Mouse (Mus musculus): ENCODE measurements around the gene Jazf1. TPM values are rescaled to one million over a fixed set of nuclear protein-coding genes. Genes with fewer than 3 reads are reported as not detected.

The Jazf1 gene
- total RNA-seq, 4 experiments from 2014 or later = 4.3 to 6.5 (median 5.2) TPM

- no peak for DNase-seq
Observed at GRCm38 (mm10) chr6:52955304-52955703, 113.1 kb downstream of the Jazf1 start.

- no peak for DNase-seq
Observed at GRCm38 (mm10) chr6:52954861-52955260, 113.6 kb downstream of the Jazf1 start.

GRCm38 (mm10) chr6:52954441-52954840 is 114.0 kb downstream of the Jazf1 start:
- DNase-seq = peak; percentile 56

GRCm38 (mm10) chr6:52952526-52952900 is 115.9 kb downstream of the Jazf1 start:
- no peak for DNase-seq

GRCm38 (mm10) chr6:52951871-52952525 is 116.4 kb downstream of the Jazf1 start:
- DNase-seq = no peak

- DNase-seq = no peak
Observed at GRCm38 (mm10) chr6:52950371-52950770, 118.1 kb downstream of the Jazf1 start.

GRCm38 (mm10) chr6:52942534-52942933 is 125.9 kb downstream of the Jazf1 start:
- no peak for DNase-seq

GRCm38 (mm10) chr6:52942101-52942500 is 126.3 kb downstream of the Jazf1 start:
- DNase-seq = no peak

GRCm38 (mm10) chr6:52937916-52938315 is 130.5 kb downstream of the Jazf1 start:
- no peak for DNase-seq

- DNase-seq = no peak
Observed at GRCm38 (mm10) chr6:52936995-52937394, 131.4 kb downstream of the Jazf1 start.

- no peak for DNase-seq
Observed at GRCm38 (mm10) chr6:52934021-52934420, 134.4 kb downstream of the Jazf1 start.

GRCm38 (mm10) chr6:52932603-52933178 is 135.7 kb downstream of the Jazf1 start:
- DNase-seq = no peak

- no peak for DNase-seq
Observed at GRCm38 (mm10) chr6:52929358-52929757, 139.1 kb downstream of the Jazf1 start.

- no peak for DNase-seq
Observed at GRCm38 (mm10) chr6:52926947-52927346, 141.5 kb downstream of the Jazf1 start.

GRCm38 (mm10) chr6:52925458-52926042 is 142.9 kb downstream of the Jazf1 start:
- DNase-seq = no peak

- no peak for DNase-seq
Observed at GRCm38 (mm10) chr6:52921248-52921647, 147.2 kb downstream of the Jazf1 start.

GRCm38 (mm10) chr6:52920719-52921118 is 147.7 kb downstream of the Jazf1 start:
- no peak for DNase-seq

GRCm38 (mm10) chr6:52919442-52919841 is 149.0 kb downstream of the Jazf1 start:
- no peak for DNase-seq

GRCm38 (mm10) chr6:52918980-52919379 is 149.5 kb downstream of the Jazf1 start:
- DNase-seq = peak; percentile 29

GRCm38 (mm10) chr6:52917471-52917870 is 151.0 kb downstream of the Jazf1 start:
- DNase-seq = no peak

GRCm38 (mm10) chr6:52916836-52917376 is 151.5 kb downstream of the Jazf1 start:
- DNase-seq = no peak

GRCm38 (mm10) chr6:52914921-52915320 is 153.5 kb downstream of the Jazf1 start:
- DNase-seq = no peak

- no peak for DNase-seq
Observed at GRCm38 (mm10) chr6:52912143-52912918, 156.1 kb downstream of the Jazf1 start.
